Mouse (Mus musculus) urinary bladder, postnatal 4 days (tissue): ENCODE measurements at regions not wholly inside any gene's neighbourhood (a gene's known extent, or its start where the extent isn't known, plus 50 kb on each side); places are given as distances from the start of the nearest gene placed in this dataset.

Experiments
- DNase-seq, 2 experiments: peaks; one replicate each; pipeline ENCODE4 v3.0.0; 2021 to 2022; ENCODE audit warnings: low spot score in 2 of 2

GRCm38 (mm10) chr5:141054991-141055390, 54.6 kb upstream of the Card11 start:
- DNase-seq, result no peak

GRCm38 (mm10) chr5:141055596-141056343, 55.4 kb upstream of the Card11 start:
- DNase-seq, result no peak

- DNase-seq, result no peak
These were observed 57.8 kb upstream of the Card11 start for GRCm38 (mm10) chr5:141058141-141058540.

- no peak for DNase-seq
These were observed 58.5 kb upstream of the Card11 start for GRCm38 (mm10) chr5:141058863-141059262.

GRCm38 (mm10) chr5:141062144-141062543, 61.8 kb upstream of the Card11 start:
- no peak for DNase-seq

GRCm38 (mm10) chr5:141067561-141067960, 67.2 kb upstream of the Card11 start:
- no peak for DNase-seq

GRCm38 (mm10) chr5:141074457-141074856, 74.1 kb upstream of the Card11 start:
- DNase-seq, result no peak

- DNase-seq, result no peak
These were observed 75.8 kb upstream of the Card11 start for GRCm38 (mm10) chr5:141076158-141076557.

- DNase-seq, result no peak
These were observed 76.6 kb upstream of the Card11 start for GRCm38 (mm10) chr5:141076942-141077341.

- no peak for DNase-seq
These were observed 80.5 kb upstream of the Card11 start for GRCm38 (mm10) chr5:141080896-141081295.

- no peak for DNase-seq
These were observed 83.8 kb upstream of the Card11 start for GRCm38 (mm10) chr5:141084056-141084730.

- no peak for DNase-seq
These were observed 84.4 kb upstream of the Card11 start for GRCm38 (mm10) chr5:141084746-141085145.

- no peak for DNase-seq
These were observed 91.3 kb upstream of the Card11 start for GRCm38 (mm10) chr5:141091676-141092075.

- no peak for DNase-seq
These were observed 93.3 kb upstream of the Card11 start for GRCm38 (mm10) chr5:141093641-141094040.

- DNase-seq, result no peak
These were observed 97.5 kb upstream of the Card11 start for GRCm38 (mm10) chr5:141097878-141098277.

GRCm38 (mm10) chr5:141111666-141112065, 111.3 kb upstream of the Card11 start:
- no peak for DNase-seq

- no peak for DNase-seq
These were observed 115.0 kb upstream of the Card11 start for GRCm38 (mm10) chr5:141115273-141115904.

- DNase-seq, result no peak
These were observed 115.6 kb upstream of the Card11 start for GRCm38 (mm10) chr5:141115963-141116362.

- DNase-seq, result peak in 1 of 2 experiments; percentile 52
These were observed 115.4 kb upstream of the Sdk1 start for GRCm38 (mm10) chr5:141125870-141126269.

- DNase-seq, result peak in 1 of 2 experiments; percentile 55
These were observed 114.8 kb upstream of the Sdk1 start for GRCm38 (mm10) chr5:141126536-141126935.

GRCm38 (mm10) chr5:141131036-141131435, 110.3 kb upstream of the Sdk1 start:
- peak in 1 of 2 experiments; percentile 34 for DNase-seq

- peak in 1 of 2 experiments; percentile 54 for DNase-seq
These were observed 109.4 kb upstream of the Sdk1 start for GRCm38 (mm10) chr5:141131906-141132305.

- no peak for DNase-seq
These were observed 105.1 kb upstream of the Sdk1 start for GRCm38 (mm10) chr5:141136239-141136638.
